Mouse (Mus musculus): ENCODE data around the gene Gal3st2b.
"Not testable (repeated sequence)": the region's sequence is repeated elsewhere in the genome, so short reads cannot be mapped to it uniquely, and the experiment has no call there.

DNA sequence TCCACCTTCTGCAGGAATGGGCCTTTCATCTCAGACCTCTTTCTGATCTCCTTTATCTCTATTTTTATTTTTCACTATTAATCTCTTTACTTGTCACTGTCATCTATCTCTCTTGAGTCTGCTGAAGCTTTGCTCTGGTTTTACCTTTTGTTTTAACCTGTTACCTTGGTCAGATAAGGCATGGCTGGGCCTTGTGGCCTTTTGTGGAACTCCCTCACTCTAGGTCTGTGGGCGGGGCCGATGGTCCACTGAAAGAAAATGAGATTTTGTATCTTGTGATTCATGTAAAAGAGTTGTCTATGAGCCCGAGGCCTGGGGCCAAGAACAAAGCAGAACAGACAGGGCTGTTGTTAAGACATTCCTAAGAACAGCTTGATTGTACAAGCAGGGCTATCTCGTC lies 52.7 kb downstream of the Gal3st2b start:
- TF ChIP-seq CTCF (conservative IDR thresholded peaks at IDR 0.05; ENCODE audit: low read length); POU5F1 (IDR thresholded peaks at IDR 0.05; ENCODE audit: borderline replicate concordance, low read length); NANOG (IDR thresholded peaks at IDR 0.05; ENCODE audit: borderline replicate concordance, low read length): not testable (repeated sequence)
